Mouse (Mus musculus) T-helper 17 cell (primary cell): ENCODE measurements around the gene Mrpl47.

Source experiments
- in situ Hi-C, 2 experiments: fragments of 300-600 bp; cut with MboI, MseI; formaldehyde crosslinking; loops; 1 replicate in 1 of 2; 2 replicates in 1 of 2; pipeline ENCODE4 v1.15.1; 2025; ENCODE audit warnings: high pct_unique_total_duplicates in 2 of 2

Mrpl47 gene

GRCm38 (mm10) chr3:32708368-32709231 is 28.8 kb downstream of the Mrpl47 start:
- in situ Hi-C loops: loop anchor here in 1 of 2 experiments (5.0 kb wide), 1 partner anchor 181 kb away; the partner anchor contains the start of gene Mfn1

GRCm38 (mm10) chr3:32708052-32708367 is 29.4 kb downstream of the Mrpl47 start:
- in situ Hi-C loops: loop anchor here in 1 of 2 experiments (5.0 kb wide), 1 partner anchor 181 kb away; the partner anchor contains the start of gene Mfn1

GRCm38 (mm10) chr3:32705647-32706348 is 31.6 kb downstream of the Mrpl47 start, which contains the start of gene Actl6a:
TSS of gene Actl6a (plus strand) at chr3:32706298.
- in situ Hi-C loops: loop anchor here in 1 of 2 experiments (5.0 kb wide), 1 partner anchor 178 kb away; the partner anchor contains the start of gene Mfn1

- in situ Hi-C loops: loop anchor here (5.0 kb wide), 2 partner anchors 92 to 177 kb away; partner anchors contain the start of gene Mfn1 (in 1 of the 2)
Measured at GRCm38 (mm10) chr3:32704632-32705031, 32.8 kb downstream of the Mrpl47 start.

GRCm38 (mm10) chr3:32704021-32704420 is 33.4 kb downstream of the Mrpl47 start:
- in situ Hi-C loops: loop anchor here in 1 of 2 experiments (5.0 kb wide), 1 partner anchor 92 kb away; no protein-coding TSS in a partner anchor

GRCm38 (mm10) chr3:32698228-32698863 is 39.1 kb downstream of the Mrpl47 start:
- in situ Hi-C loops: loop anchor here (5.0 to 25.0 kb wide), 5 partner anchors 94 to 911 kb away; no protein-coding TSS in a partner anchor

- in situ Hi-C loops: loop anchor here (5.0 to 25.0 kb wide), 5 partner anchors 91 to 908 kb away; no protein-coding TSS in a partner anchor
Measured at GRCm38 (mm10) chr3:32695583-32695980, 41.8 kb downstream of the Mrpl47 start.

GRCm38 (mm10) chr3:32694737-32695582 is 42.4 kb downstream of the Mrpl47 start:
- in situ Hi-C loops: loop anchor here (5.0 to 25.0 kb wide), 5 partner anchors 90 to 908 kb away; no protein-coding TSS in a partner anchor

- in situ Hi-C loops: loop anchor here (10.0 to 25.0 kb wide), 3 partner anchors 89 to 907 kb away; no protein-coding TSS in a partner anchor
Measured at GRCm38 (mm10) chr3:32694211-32694610, 43.2 kb downstream of the Mrpl47 start.

GRCm38 (mm10) chr3:32691841-32692240 is 45.6 kb downstream of the Mrpl47 start:
- in situ Hi-C loops: loop anchor here (10.0 to 25.0 kb wide), 3 partner anchors 87 to 905 kb away; no protein-coding TSS in a partner anchor

GRCm38 (mm10) chr3:32690901-32691300 is 46.5 kb downstream of the Mrpl47 start:
- in situ Hi-C loops: loop anchor here (10.0 to 25.0 kb wide), 3 partner anchors 86 to 904 kb away; no protein-coding TSS in a partner anchor

GRCm38 (mm10) chr3:32690008-32690407 is 47.4 kb downstream of the Mrpl47 start:
- in situ Hi-C loops: loop anchor here (10.0 to 25.0 kb wide), 3 partner anchors 85 to 903 kb away; no protein-coding TSS in a partner anchor

GRCm38 (mm10) chr3:32689567-32689999 is 47.8 kb downstream of the Mrpl47 start:
- in situ Hi-C loops: loop anchor here in 1 of 2 experiments (25.0 kb wide), 1 partner anchor 902 kb away; no protein-coding TSS in a partner anchor

GRCm38 (mm10) chr3:32687156-32687555 is 50.2 kb downstream of the Mrpl47 start:
- in situ Hi-C loops: loop anchor here in 1 of 2 experiments (25.0 kb wide), 1 partner anchor 900 kb away; no protein-coding TSS in a partner anchor

- in situ Hi-C loops: loop anchor here in 1 of 2 experiments (25.0 kb wide), 1 partner anchor 899 kb away; no protein-coding TSS in a partner anchor
Measured at GRCm38 (mm10) chr3:32686537-32686936, 50.9 kb downstream of the Mrpl47 start.

GRCm38 (mm10) chr3:32684631-32685030 is 52.8 kb downstream of the Mrpl47 start:
- in situ Hi-C loops: loop anchor here in 1 of 2 experiments (25.0 kb wide), 1 partner anchor 897 kb away; no protein-coding TSS in a partner anchor

GRCm38 (mm10) chr3:32682910-32683531 is 54.4 kb downstream of the Mrpl47 start:
- in situ Hi-C loops: loop anchor here in 1 of 2 experiments (25.0 kb wide), 1 partner anchor 896 kb away; no protein-coding TSS in a partner anchor

- in situ Hi-C loops: loop anchor here in 1 of 2 experiments (25.0 kb wide), 1 partner anchor 889 kb away; no protein-coding TSS in a partner anchor
Measured at GRCm38 (mm10) chr3:32676393-32676792, 61.0 kb downstream of the Mrpl47 start.
